Mouse (Mus musculus) urinary bladder, adult 18-20 months (tissue): ENCODE measurements at regions not wholly inside any gene's neighbourhood (a gene's known extent, or its start where the extent isn't known, plus 50 kb on each side); places are given as distances from the start of the nearest gene placed in this dataset.
"Not testable (repeated sequence)": the region's sequence is repeated elsewhere in the genome, so short reads cannot be mapped to it uniquely, and the experiment has no call there.

Experiments used
- DNase-seq, 2 experiments: peaks; one replicate each; pipeline ENCODE4 v3.0.0; 2022; ENCODE audit warnings: low spot score in 2 of 2, mixed read lengths in 2 of 2

DNA sequence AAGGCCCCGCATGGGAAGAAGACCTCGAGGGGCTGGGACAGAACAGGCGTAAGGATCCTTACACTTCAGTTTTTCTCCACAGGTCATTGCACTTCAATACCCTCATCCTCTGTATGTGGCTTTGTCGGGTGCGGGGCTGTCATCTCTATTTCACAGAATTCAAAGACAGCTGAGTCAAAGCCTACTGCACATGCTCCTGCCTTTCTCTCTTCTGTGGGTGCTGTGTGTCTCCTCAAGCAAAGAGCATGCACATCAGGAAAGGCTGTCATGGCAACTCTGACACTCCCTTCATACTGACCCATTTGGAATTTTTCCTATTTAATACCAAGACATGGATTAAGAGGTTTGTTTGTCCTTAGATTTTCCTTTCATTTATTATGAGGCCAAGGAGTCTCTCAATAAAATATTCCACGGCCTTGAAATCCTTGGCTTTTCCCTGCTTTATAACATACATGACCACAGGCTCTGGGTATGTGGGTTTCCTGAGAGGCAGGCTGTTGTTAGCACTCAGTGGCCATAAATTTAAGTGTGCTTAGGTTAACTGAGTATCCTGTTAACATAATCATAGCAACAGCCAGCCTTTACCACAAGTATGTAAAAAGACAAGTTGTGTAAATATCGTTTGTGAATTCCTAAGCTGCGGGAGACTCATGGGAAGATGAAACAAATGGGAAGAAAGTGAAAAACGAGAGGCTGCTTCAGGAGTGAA lies 574.5 kb downstream of the Dcdc2c start:
- DNase-seq: no peak

DNA sequence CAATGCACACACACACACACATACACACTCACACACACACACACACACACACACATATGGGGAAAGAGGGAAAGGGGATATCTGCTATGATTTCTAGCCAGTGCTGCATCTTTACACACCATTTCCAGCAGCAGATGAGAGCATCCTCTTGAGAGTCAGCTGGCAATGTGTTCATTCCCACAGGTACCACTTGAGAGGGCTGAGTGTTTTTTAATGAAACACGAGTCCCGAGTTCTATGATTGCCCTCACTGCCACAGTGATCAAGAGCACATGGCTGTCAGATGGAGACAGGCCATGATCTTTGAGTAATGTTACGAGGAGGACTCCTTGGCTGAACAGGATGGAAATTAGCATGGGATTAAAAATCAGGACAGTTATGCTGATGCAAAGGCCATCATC lies 589.3 kb downstream of the Dcdc2c start:
- no peak for DNase-seq

DNA sequence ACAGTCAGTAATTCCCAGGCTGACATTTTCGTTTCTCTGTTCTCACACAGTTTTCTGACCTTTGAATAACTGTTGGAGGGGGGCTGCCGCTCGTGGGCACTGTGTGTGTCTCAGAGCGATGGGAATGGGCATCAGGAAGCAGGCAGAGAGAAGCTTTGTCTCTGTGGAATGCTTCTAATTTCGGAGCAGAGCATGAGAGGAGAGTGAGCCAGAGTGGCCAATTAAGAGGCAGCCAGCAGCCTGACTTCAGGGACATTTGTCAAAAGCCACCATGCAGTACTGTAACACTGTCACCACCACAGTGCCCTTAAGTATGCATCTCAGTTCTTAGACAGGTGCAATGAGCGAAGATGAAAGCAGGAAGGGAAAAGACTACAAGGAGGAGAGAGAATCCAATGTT lies 592.1 kb downstream of the Dcdc2c start:
- DNase-seq: no peak

DNA sequence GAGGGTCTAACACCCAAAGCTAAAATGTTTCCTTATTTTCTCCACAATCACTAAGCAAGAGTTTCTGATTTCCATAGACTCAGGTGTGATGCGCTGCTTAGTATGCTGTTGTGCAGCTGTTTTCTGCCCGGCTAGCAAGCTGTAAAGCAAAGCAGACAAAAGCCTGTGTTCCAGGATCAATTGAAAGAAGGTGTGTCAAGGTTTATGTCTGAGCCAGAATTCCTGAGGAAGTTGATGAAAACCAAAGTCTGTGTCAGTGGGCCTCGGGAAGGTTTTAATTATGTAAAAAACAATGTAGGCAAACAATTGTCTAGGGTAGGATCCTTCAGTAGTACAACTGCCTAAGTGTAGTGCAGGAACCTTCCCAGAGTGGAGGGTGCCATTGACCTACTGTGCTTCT lies 604.6 kb downstream of the Dcdc2c start:
- DNase-seq: no peak

DNA sequence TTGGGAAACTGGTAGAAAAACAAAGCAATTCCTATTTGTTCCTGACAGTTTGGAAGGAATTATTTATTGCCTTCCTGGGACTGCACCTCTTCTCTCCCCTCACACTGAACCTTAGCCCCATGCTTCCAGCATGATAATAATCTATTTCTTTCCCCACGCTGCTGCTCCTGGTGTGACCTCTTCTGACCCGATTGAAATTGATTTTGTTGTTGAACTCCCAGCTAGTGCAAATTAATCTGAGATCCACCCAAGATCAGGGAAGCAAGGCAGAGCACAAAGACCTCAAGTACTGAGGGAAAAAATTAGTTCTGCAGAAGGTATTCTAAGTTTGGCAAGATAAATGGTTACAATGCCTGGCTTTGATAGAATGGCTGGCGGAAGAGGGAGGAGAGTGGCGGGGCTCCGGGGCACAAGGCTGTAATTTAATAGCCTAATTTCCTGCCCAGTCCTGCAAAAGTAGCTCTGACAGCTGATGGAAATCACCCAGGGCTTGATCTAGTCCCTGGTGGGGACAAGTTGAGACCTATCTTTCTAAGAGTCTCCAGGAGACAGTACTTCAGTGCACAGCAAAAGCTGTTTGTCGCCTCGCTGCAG lies 604.6 kb upstream of the Sox11 start:
- DNase-seq: peak in 1 of 2 experiments; percentile 34

DNA sequence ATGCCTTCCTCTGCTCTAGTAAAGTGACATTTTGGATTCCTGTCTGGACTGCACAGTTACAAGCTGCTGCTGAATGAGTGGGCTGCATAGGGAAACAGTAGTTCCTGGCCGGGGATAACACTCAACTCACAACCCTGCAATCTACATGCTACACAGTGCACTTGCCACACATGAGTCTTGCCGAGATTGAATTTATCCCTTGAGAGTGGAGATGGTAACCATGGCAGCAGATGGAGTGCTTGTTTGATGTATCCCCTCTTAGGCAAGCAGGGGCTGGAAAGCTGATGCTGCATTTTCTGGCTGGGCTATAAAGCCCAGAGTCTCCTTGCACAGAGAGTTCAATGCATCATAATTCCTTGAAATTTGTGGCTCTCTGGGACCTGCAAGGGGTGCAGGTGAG lies 603.0 kb upstream of the Sox11 start:
- no peak for DNase-seq

DNA sequence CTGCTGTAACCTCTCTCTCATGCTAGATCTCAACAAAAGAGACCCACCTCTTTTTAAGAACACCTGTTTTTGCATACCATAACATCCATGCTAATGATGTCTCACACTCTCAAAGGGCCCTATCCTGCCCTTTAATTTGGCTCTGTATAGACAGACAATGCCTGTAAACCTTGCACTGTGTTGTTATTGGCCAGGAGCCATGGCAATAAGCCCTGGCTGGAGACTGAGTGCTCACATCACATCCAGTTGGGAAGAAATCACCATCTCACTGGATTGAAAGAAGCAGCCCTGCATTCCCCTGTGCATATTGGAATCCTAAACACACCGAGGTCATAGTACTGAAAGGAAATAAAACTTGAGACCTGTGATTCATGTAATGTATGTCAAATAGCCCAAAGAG lies 598.7 kb upstream of the Sox11 start:
- DNase-seq: no peak

DNA sequence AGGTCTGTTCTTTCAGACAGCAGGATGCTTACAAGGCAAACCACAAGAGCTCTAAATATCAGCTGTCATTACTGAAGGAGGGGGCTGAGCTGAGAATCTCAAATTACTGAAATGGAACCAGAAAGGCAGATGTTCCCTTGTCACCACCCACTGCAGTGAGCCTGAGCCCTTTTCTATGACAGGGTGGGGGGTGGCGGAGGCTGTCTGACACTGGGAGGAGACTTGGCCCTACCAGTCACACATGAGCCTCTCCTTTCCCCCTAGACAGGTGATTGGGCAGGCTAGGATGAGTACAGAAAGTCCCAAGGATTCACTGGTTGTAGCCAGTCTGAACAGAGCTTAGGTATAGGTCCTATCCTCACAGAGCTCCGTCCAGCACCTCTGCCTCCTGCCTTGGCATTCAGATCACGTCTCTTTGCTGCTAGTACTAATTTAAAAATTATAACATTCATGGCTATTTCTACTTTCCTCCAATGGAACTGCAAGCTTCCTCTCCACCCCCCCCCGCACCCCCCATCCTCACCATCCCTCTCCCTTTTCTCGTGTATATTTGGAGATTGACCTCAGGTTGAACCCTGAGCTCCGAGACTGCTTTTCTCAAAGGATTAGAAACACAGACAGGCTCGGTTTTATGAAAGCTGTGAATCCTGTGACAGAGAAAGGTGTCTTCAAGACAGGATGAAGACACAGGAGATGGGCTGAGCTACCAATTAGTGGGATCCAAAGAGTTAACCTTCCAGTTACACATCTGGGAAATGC lies 590.2 kb upstream of the Sox11 start:
- DNase-seq: no peak

DNA sequence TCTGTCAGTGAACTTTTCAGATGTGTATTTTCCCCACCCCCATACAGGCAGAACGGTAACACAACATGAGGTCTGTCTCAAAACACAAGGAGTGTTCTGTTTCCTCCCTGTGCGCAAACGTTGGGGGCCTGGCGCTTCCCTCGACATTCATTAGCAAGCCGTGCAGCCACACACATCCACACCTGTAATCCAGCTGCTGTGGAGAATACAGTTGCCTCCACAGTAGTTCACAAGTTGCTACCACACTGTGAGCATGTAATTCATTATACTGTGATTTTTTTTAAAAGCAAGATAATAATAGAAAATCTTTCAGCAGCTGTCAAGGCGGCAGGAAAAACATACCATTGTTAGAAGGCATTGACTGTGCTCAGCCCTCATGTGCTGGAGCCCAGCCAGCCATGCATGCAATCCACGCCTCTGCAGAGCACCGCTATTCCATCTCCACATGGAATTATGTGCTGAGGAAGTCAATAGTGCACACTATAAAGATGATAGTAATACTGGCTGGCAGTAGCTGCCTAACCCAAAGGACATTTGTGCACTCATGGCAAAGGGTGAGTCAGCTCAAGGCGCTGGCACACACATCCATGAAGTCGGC lies 586.1 kb upstream of the Sox11 start:
- DNase-seq: no peak

DNA sequence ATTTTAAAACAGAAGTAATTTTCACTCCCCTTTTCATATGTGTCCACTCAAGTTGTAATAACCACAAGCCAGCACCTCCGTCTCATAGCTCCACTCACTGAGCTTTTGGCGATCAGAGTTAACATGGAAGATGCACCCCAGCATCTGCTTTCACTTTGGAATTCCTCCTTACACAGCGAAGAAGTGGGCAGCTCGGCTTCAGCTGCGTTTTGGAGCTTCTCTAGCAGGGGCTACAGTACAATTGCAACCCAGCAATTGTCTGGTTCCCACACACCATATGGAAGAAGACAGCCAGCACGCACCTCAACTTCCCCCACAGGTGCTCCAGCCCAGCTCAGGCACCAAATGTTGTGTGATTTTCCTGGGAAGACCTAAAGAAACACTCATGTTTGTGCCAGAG lies 584.4 kb upstream of the Sox11 start:
- no peak for DNase-seq

DNA sequence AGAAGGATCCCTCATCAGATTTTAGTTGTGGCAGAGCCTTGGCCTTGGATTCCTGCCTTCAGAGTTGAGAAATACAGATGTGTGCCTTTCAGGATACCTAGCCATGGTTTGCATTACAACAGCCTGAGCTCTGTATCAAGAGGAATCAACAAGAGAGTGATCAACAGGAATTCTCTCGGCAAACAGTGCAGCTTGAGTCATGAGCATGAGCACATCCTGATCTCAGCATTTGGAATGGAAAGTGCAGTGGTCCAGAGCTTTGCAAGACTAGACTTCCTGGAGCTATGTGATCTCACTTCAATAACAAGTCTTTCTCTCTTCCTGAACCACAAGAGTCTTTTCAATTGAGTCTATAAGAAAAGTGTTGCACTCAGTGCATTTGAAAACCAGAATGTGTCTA lies 578.2 kb upstream of the Sox11 start:
- DNase-seq: no peak

DNA sequence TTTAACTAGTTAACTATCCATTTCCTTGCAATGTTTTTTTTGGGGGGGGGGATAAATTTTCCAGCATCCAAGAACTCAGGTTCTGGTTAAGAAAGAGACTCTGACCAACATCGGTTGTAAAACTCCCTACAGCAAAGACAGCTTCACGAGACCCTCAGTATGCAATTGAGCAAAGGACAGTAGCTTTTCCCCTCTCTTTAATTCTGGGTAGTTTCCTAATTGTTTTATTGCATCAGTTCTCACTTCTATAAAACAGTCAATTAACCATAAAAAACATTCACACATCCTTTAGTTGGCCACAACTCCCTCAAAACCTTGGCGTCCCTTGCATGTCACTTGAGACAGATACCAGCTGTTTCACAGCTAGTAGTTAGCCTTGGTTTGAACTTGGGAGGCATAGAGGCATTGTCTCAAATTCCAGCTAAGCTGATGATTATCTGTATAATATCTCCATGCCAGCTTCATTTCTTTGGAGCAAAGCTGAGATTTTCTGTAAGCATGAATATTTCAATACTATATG lies 574.1 kb upstream of the Sox11 start:
- no peak for DNase-seq

DNA sequence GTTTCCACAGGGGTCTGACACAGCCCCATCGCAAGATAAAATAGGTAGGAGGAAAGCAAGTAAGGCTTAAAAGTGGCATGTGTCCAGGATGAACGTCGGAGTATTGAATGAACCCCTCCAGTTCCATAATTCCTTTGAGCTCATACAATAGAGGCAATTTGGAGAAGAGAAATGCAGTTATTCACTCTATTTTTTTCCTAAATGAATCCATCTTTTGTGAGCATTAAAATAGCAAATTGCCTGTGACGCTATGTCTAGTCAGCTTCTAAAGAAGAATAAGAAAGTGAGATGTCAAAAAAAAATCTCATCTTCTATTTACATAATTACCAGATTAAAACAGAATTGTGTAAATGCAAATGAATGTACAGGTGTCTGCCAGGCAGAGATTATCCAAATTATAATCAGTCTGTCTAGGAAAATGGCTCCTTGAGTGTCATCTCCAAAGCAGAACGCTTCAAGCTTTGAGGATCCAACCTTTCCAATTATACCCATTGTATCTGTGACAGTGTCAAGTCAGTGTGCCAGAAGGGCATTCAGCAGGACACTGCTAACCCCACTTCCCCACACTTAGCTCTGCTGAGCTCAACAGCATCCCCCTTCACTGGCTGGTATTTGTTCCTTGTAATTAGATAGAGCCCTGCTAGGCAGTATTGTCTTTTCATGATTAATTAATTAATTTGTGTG lies 567.2 kb upstream of the Sox11 start:
- no peak for DNase-seq

DNA sequence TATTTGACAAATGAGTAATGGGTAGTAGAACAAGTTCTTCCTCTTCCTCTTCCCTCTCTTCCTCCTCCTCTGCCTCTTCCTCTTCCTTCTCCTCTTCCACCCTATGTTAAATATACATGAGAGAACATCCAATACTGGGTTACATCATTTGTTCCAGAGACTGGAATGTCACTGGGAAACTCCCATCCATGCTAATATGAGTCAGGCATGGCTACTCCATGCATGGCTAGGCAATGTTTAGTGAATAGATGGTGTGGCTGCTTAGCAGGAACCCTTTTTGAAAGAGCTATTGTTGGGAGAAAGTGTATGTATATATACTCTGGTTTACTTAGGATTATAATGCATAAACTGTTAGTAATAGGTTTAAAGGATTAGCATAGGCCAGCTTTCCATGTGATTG lies 554.3 kb upstream of the Sox11 start:
- DNase-seq: not testable (repeated sequence)

DNA sequence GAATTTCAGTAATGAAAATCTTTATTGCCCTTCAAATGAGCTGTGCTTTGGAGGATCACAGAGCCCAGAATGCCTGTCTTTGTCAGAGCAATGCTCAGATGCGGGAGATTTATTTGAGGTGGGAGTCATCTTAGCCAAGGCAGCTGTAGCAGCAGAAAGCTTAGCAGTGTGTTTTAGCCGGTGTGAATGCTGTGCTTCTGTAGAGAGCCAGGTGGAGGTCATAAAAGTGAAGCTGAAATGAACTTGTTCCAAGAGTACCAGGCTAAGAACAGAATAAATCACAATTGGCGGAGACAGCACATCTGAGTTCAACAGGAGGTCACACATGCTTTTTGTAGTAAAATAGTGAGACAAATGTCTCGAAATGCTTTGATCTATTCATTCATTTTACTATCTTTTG lies 539.3 kb upstream of the Sox11 start:
- DNase-seq: no peak

DNA sequence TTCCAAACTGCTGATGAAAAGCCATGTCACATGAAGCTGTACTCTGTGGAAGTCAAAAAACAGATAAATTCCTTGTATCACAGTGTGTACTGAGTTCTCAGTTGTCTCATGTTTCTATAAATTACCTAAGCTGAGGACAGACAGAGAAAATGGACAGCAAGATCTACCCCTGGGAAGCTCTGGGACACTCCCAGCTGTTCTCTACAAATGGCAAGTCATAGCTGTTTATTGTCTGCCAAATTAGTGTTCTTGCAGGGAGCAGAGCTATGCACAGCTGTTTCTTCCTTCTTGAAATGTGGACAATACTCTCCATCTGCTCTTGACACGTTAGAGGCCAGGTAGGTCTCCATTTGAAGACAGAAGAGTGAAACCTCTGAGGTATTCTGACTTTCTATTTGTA lies 524.0 kb upstream of the Sox11 start:
- no peak for DNase-seq

DNA sequence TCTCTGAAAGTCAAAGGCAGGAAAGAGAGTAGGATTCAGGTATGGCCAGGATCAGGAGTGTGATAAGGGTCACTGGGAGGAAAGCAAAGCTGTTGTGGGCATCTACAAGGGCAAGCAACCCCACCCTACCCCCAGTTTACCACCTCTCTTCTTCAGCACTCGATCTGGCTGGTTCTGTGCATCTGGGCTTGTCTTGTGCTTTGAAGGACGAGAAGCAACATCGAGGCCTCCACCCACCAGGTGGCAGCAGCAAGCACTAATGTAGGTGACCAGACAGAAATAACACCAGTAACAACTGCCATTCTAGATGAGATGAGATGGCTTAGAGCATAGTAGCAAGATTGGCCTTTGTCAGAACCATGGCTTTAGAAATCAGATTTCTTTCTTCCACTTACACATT lies 507.2 kb upstream of the Sox11 start:
- no peak for DNase-seq

DNA sequence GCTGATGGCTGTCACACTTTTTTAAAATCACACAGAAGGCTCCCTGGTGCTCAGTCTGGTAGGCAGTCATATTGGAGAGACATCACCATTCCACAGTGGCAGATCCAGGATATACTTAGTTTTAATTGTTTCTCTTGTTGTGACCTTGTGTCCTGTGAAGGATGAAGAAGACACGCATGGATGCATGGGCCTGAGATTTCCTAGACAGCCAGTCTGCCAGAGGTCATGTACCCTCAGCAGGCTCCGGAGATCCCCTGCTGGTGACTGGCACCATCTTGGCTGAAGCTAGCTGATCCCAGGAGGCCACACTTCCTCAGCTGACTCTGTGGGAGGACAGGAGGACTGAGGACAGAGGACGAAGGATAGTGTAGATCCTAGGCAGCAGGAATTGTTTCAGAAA lies 506.7 kb upstream of the Sox11 start:
- DNase-seq: no peak

DNA sequence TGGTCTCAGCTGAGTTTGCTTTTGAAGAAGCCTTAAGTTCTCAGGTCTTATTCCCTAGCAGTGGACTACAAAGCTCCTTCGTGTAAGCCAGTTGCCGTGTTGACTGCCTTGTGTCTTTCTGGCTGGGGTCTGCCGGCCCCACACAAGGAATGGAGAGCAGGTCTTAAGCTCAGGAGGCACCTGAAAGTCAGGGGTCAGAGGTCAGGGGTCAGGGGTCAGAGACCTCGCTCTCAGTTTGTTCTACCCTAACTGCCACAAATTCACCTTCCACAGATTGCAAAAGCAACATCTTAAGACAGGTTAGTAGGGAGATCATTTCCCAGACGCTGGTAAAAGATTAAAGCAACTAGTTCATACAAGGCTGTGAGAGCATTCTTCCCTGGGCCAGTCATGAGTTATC lies 505.8 kb upstream of the Sox11 start:
- DNase-seq: no peak

DNA sequence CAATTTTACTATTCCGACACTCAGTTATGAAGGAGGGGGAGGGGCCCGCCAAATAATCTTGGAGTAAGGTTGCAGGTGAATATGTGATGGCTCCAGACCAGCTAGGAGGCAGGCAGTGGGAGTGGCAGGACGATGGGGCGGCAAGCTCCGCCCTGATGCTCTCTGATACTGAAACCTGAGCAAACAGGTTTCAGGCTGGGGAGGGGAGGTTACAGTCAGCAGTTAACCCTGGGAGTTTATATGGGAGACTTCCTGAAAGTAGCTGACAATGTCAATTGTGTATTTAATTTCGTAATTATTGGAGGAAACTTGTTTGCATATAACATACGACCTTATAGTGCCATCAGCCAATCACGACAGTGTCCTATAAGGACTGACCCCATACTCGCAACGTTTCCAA lies 505.0 kb upstream of the Sox11 start:
- DNase-seq: peak in 1 of 2 experiments; percentile 24

DNA sequence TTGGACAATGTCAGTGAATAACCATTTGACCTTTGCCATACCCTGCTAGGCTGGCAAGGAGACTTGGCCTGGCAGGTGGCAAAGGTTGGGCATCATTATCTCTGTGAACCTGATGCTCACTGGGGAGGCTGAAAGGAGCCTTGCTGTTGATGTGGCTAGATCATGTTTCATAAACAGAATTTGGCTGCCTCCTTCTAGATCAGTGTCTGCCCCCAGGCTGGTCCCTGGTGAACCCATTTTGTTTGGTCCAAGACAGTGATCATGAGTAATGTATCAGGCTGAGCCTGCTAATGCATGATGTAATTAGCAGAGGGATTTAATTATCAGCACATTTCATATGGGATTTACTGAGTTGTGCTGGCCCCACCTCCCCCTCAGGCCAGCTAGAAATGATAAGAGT lies 502.6 kb upstream of the Sox11 start:
- DNase-seq: no peak

DNA sequence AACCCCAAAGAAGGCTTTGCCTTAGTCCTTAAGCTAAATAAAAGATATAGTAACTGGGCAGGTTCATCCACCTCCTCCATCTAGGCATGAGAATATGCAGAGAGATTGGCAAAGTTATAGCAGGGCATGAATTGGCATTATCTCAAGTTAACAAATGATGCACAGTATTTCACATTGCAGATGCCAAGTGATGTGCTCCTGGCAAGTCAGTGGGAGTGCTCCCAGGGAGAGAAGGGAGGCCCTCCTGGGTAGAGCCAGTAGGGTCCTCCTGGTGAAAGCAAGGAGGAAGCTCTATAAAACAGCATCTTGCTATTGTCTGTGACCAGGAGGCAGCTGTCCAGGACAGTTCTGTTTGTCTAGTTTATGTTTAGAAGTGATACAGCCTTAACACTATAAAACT lies 496.6 kb upstream of the Sox11 start:
- DNase-seq: no peak
